Mouse (Mus musculus): ENCODE results near the gene Chst12.

Chst12 gene

DNA sequence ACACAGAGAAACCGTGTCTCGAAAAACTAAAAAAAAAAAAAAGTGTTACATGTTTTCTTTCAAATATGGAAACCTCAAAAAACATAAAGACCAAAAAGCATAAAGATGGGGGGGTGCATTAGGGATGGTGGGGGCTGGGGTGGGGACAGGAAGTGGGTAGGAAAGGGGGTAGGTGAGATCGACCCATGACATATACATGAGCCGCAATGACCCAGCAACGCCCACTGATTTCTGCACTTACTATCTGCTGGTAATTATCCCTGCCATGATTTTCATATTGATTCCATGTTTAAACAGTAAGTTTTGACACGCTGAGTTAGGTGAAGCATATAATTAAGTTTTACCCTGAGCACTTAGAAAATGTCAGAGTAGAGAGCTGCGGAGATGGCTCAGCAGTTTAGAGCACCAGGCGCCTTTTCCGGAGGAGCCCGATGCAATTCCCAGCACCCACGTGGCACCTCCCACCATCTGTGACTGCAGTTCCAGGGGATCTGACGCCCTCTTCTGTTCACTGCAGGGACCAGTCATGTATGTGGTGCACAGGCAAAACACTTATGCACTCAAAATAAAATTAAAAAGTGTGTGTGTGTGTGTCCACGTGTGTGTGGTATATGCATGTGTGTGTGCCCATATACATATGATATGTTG lies 65.0 kb downstream of the Chst12 start:
- peak; percentile 63 for DNase-seq (ENCODE audit: low read depth, low spot score)

DNA sequence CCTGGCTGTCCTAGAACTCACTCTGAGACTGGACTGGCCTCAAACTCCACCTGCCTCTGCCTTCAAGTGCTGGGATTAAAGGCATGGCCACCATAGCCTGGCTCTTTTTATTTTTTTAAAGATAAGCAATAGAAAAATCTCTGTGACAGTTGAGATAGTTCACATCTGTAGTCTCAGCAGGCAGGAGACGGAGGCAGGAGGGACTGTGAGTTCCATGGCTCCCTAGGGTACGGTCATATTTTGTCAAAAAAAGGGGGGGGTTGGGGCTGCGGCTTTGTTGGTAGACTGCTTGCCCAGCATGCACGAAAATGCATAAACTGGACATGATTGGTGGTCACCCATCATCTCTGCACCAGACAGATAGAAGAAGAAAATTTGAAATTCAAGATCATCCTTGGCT lies 65.9 kb downstream of the Chst12 start:
- DNase-seq (ENCODE audit: low read depth, low spot score) = no peak

DNA sequence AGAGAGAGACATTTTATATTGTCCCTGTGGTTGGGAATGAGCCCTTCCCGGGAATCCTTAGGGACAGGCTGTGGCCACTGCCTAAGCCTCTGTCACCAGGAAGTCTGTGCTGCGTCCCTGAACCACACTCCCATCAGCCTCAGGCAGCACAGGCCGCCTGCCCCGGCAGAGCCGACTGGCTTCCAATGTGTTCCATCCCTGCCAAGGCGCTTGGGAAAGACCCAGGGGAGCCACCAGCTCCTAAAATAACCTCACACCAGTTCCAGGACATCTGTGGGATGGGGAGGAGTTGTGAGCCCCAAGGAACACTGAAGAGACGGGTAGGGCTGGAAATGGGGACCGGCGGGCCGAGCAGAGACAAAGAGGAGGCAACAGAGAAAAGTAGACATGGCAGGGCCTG lies 66.3 kb downstream of the Chst12 start:
- no peak for DNase-seq (ENCODE audit: low read depth, low spot score)

DNA sequence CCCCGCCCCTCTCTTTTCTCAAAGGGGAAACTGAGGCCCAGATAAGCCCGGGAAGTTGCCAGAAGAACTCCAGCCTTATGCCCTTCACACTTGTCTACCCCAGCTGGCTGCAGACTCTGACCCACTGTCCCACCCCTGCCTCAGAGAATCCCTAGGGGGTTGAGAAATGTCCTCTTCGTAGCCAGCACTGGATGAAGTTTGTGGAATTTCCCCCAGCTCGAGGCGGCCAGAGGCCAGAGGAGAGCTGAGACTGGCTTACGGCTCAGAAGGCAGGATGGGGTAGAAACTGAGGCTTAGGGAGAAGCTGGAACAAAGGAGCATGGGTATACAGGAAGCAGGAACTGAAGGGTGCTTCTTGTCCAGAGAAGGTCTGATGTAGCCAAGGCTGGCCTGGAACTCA lies 67.3 kb downstream of the Chst12 start:
- no peak for DNase-seq (ENCODE audit: low read depth, low spot score)
